Mouse (Mus musculus) left cerebral cortex, adult 2 months (tissue): ENCODE data around the gene Miip. TPM values are rescaled to one million over a fixed set of nuclear protein-coding genes. Genes with fewer than 3 reads are reported as not detected.

Experiments used
- DNase-seq, 2 experiments: peaks; one replicate each; pipeline ENCODE4 v3.0.0; 2021 to 2022; ENCODE audit warnings: low spot score in 2 of 2, mixed read lengths in 1 of 2; ENCODE audit errors: extremely low spot score in 1 of 2
- H3K27ac ChIP-seq: fragments of 200-600 bp; 2 replicates; pipeline ENCODE4 v1.8.1; 2022
- H3K4me3 ChIP-seq: fragments of 200-600 bp; 2 replicates; pipeline ENCODE4 v1.8.1; 2022
- CTCF ChIP-seq: fragments of 200-600 bp; IDR thresholded peaks from 2 replicates; pipeline ENCODE4 v1.8.1; 2022; ENCODE audit warnings: antibody characterized with exemption, mild to moderate bottlenecking, moderate library complexity
- intact Hi-C: fragments of 180-260 bp; cut with DNase I; formaldehyde crosslinking; loops from one replicate; pipeline ENCODE4 v1.15.1; 2025
- long read RNA-seq, 2 experiments: library from polyadenylated mRNA; stranded (forward); transcript quantifications; one replicate each; pipeline ENCODE4 v2.0.0; 2021; ENCODE audit warnings: borderline mapping rate in 2 of 2
- total RNA-seq, 2 experiments: library from RNA; stranded (reverse); gene quantifications; 2 replicates each; pipeline ENCODE4 v1.2.3; 2021

Gene Miip
- total RNA-seq, result 10 to 100 TPM; 18.6 to 20.3 TPM
- long read RNA-seq, experiment 1, partial matches to known transcripts, result 1 of 16 reads
- long read RNA-seq, experiment 1, other reads (novel, unspliced or antisense), result 11 of 16 reads
- long read RNA-seq, experiment 2, partial matches to known transcripts, result 2 of 15 reads
- long read RNA-seq, experiment 2, other reads (novel, unspliced or antisense), result 10 of 15 reads

- peak; percentile 92 to 95 for DNase-seq
- Histone ChIP-seq H3K27ac (peak within 1 kb of the TSS; percentile 79), H3K4me3 (peak within 1 kb of the TSS; percentile 67)
- intact Hi-C loops, result no loop called here
- TF ChIP-seq CTCF, result no peak; the same call in 1 of the 2 replicates
Measured at GRCm38 (mm10) chr4:147868450-147869031, at the start of gene Miip, which contains the start of gene Fv1. Gene Miip (minus strand): TSS chr4:147868816. Gene Fv1 (plus strand): TSS chr4:147868979.

- no peak overlapping the region for H3K27ac ChIP-seq
- no peak overlapping the region for H3K4me3 ChIP-seq
- intact Hi-C loops, result no loop called here
- no peak for DNase-seq
- TF ChIP-seq CTCF, result no peak
Measured at GRCm38 (mm10) chr4:147909486-147909885, 40.9 kb upstream of the Miip start.

DNA sequence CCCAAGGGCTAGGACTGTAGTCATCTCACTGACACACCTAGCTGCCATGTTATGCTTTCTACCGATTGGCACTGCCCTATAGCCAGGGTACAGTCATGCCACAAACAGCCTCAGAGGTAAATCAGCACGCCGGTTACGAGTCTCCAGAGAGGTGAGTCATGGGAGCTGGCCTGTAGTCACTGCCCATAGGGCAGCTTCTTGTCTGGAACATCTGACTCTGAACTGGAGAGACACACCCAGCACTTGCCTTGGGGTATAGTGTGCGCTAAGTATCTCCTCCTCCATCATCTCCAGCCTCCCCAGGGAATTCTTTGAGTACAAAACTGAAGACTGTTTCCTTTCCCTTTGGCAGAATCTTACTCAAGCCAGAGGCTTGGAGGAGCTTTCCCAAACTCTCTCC is 37.6 kb upstream of the Miip start:
- intact Hi-C loops, result no loop called here
- DNase-seq, result no peak
- no peak for TF ChIP-seq CTCF
- Histone ChIP-seq H3K4me3 (no peak overlapping the region), H3K27ac (no peak overlapping the region)

DNA sequence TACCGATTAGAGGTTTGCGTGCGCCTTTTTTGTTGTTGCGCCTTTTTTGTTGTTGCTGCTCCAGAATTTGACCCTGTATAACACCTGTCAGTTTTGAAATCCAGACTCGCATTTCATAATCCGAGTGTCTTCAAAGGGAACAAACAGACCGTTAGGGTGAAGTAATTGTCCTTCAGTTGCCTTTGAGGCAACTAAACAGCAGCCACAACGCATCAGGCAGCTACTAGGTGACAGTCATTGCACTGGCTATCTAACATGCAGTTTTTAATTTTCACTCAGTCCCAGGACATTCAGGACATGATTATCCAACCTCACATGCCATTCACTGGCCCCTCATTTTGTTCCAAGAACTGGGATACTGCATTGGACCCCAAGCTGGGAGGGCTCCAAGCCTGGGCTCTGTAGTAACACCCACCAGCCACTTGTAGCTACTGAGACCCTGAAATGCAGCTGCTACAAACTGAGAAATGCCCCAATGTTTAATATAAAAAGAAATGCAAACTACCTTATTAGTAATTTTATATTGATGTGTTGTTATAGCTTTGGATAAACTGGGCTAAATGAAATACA is 36.6 kb upstream of the Miip start:
- no peak for DNase-seq
- Histone ChIP-seq H3K4me3 (peak overlapping the region; percentile 100), H3K27ac (peak overlapping the region; percentile 100)
- intact Hi-C loops, result loop anchor here (2.0 kb wide), 1 partner anchor 36 kb away; the partner anchor contains the start of gene 2510039O18Rik
- TF ChIP-seq CTCF, result no peak; the same call in 1 of the 2 replicates

- intact Hi-C loops, result loop anchor here (2.0 kb wide), 1 partner anchor 36 kb away; the partner anchor contains the start of gene 2510039O18Rik
- DNase-seq, result peak; percentile 90
- peak within 1 kb of the TSS; percentile 100 for H3K4me3 ChIP-seq
- no peak for TF ChIP-seq CTCF
- H3K27ac ChIP-seq, result peak within 1 kb of the TSS; percentile 100
Measured at GRCm38 (mm10) chr4:147904313-147905089, 35.9 kb upstream of the Miip start, which contains the start of gene Mfn2. Gene Mfn2 (minus strand): TSS chr4:147904704.

DNA sequence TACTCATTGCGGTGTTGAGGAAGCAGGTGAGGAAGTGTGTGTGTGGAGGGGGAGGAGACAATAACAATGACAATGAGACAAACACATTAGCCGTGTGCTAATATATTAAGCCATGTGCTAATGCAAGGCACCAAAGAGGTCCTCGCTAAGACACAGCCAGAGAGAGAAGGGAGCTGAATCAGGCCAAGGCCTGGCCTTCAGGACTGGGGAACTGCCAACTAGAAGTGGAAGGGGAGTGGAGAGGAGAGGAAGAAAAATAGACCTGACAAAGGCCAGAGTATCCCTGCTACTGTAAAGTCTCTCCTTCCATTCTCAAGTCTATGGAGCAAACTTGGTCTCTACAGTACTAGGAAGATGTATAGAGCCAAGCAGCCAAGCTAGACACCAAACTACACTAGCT is 35.0 kb upstream of the Miip start:
- TF ChIP-seq CTCF, result no peak

DNA sequence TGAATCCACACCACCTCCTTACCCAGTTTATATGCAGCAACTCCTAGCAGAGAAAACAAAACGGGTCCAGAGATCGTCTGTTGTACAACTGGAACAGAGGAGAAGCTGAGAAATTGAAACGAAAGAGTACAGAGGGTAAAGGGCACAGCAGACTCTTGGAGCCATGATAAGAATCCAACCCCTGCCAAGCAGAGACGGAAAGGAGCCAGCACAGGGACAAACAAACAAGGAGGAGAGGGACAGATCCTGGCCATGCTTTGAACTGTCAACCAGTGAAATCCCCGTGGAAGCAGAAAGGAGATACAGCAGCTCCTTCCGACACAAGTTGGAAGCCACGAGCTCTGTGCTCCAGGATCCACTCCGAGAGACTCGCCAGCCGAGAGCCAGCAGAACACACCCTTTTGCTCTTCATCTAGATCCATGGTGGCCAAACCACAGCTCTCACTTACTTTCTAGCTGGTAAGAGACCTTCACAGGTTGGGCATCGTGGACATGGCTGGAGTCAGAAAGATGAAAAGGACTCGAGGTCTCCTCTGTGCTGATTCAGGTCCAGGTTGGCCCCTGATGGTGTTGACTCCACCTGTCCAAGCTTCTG is 34.4 kb upstream of the Miip start:
- no peak for DNase-seq
- intact Hi-C loops, result no loop called here
- TF ChIP-seq CTCF, result no peak
- no peak overlapping the region for H3K27ac ChIP-seq
- H3K4me3 ChIP-seq, result no peak overlapping the region

More for the DNA sequence above, 35.0 kb upstream of the Miip start:
- intact Hi-C loops, result no loop called here
- DNase-seq, result no peak
- Histone ChIP-seq H3K27ac (peak overlapping the region; percentile 100), H3K4me3 (peak overlapping the region; percentile 100)

DNA sequence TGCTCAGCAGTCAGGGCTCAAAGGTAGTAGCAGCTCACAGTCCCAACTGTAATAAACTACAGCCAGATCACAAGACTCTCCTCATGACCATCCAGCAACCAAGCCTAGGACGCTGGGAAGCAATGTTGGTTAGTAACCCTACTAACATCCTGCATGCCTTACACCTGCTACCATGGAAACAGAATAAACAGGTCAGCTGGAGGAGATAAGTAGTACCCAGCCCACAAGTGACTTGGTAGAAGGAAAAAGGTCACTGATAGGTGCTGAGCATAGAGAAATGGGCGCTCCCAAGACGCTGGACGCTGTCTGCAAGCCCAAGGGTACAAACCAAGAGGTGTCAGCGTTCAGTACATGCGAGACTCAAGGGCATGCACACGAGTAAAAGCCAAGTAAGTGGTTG is 31.8 kb upstream of the Miip start:
- DNase-seq, result no peak
- H3K27ac ChIP-seq, result no peak overlapping the region
- intact Hi-C loops, result no loop called here
- no peak overlapping the region for H3K4me3 ChIP-seq
- TF ChIP-seq CTCF, result no peak

GRCm38 (mm10) chr4:147897348-147897747 is 28.7 kb upstream of the Miip start:
- intact Hi-C loops, result no loop called here
- DNase-seq, result no peak
- H3K4me3 ChIP-seq, result no peak overlapping the region
- H3K27ac ChIP-seq, result peak overlapping the region; percentile 28; the same call in 1 of the 2 replicates
- no peak for TF ChIP-seq CTCF

DNA sequence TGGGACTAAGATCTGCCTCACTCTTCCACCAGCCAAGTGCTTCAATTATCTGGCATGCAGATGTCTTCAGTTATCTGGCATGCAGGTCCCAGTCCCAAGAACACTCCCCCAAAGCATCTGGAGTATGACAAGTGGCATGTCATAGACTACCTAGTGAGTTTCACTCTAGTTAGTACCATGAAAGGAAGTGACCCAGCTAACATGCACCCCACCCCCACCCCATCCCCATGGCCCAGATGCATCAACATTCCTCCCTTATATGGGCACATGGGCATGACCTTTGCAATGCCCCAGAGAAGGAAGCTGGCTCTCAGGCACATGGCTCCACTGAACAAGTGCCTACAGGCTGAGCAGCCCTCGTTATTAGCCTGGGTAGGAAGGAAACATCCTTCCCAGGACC is 27.8 kb upstream of the Miip start:
- DNase-seq, result no peak
- H3K4me3 ChIP-seq, result no peak overlapping the region
- intact Hi-C loops, result no loop called here
- no peak for TF ChIP-seq CTCF
- no peak overlapping the region for H3K27ac ChIP-seq

DNA sequence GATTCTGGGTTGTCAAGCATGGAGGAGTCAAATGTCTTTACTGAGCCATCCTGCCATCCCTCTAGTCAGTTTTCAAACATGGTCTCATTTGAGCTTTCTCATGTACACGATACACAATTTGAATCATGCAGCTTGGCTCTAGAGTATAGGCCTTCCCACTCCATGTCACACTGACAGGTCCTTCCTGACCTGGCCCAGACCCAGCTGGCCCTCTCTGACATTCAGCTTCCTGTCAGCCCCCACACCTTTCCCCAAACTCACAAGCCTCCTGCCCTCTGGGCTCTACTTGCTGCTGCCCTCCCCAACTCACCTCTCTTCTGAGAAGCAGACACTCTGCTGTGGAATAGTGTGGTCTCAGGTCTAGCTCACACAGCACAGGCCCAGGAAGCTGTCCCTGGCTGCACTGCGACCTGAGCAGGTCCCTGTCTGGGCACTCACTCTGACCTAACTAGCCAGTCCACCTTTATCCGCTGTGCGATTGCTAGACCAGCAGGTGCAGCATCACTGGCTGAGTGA is 27.3 kb upstream of the Miip start:
- Histone ChIP-seq H3K27ac (no peak overlapping the region), H3K4me3 (no peak overlapping the region)
- TF ChIP-seq CTCF, result no peak
- no peak for DNase-seq
- intact Hi-C loops, result no loop called here
